ENCODE assay signal across 8 mouse cellular contexts in the genomic region with DNA sequence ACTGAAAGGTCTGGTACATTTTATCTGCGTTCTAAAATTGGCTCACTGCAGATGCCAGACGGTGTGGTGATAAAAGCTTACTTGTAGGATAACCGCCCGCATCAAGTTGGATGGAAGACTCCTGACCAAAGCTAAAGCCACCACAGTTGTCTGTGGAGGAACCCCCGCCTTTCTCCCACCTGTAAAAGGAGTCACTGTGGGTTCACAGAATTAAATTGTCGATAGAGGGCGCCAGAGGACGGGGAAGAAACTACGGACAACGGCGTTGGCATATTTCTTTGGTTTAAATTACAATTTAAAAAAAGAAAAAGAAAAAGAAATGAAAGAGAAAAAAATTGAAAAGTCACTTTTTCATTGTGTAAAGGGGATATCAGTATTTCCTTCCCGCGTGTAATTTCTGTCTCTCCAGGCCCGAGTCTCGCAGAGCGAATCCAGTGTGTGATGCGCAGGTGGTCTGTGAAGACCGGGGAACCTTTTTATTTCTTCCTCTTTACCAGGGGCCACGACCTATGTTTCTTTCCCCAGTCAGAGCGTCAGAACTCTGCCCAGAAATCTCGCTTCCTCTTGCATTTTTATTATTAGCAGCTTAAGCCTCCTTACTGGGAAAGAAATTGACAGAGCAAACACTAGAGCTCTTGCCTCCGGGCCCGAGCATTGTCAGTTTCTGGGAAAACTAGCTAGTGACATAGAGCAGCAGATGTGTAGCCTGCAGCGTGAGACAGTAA. TPM values are rescaled to one million over a fixed set of nuclear protein-coding genes. Genes with fewer than 3 reads are reported as not detected.
DNase-seq lines count a peak whose midpoint lies in the region; ATAC-seq and TF ChIP-seq lines count a peak whose summit lies in the region.

No protein-coding gene starts in this region.

- H3K36me3 ChIP-seq in kidney, postnatal 0 days (ENCODE audit: insufficient read depth, low read length), result no peaks in the 10 kb centered on the region
- H3K36me3 ChIP-seq in kidney, embryonic 14.5 days (ENCODE audit: control insufficient read depth, insufficient read depth, low read length), result no peaks in the 10 kb centered on the region
- H3K36me3 ChIP-seq in embryonic facial prominence, embryonic 10.5 days (replicated peaks), result no peaks in the 10 kb centered on the region

- TF ChIP-seq POLR2A in lung, adult 2 months (IDR thresholded peaks at IDR 0.05; ENCODE audit: borderline replicate concordance, extremely low read depth, low read depth, low read length), result no peak

- H3K4me3 ChIP-seq in kidney, postnatal 0 days (replicated peaks; ENCODE audit: low read depth, low read length), result no peak overlapping the region
- no peak overlapping the region for H3K4me3 ChIP-seq in kidney, embryonic 14.5 days (ENCODE audit: low read length)
- H3K4me3 ChIP-seq in embryonic facial prominence, embryonic 10.5 days, result no peak overlapping the region
- no peak overlapping the region for H3K4me3 ChIP-seq in lung, adult 2 months (replicated peaks; ENCODE audit: extremely low read depth, low read depth, low read length)

- WGBS in kidney, postnatal 0 days, result 49% methylated on average over 24 of the region's 24 CpGs
- 63% methylated on average over 24 of the region's 24 CpGs for WGBS in kidney, embryonic 14.5 days
- WGBS in embryonic facial prominence, embryonic 10.5 days, result 62% methylated on average over 24 of the region's 24 CpGs
- 39% methylated on average over 24 of the region's 24 CpGs for WGBS in lung, adult 2 months

- H3K27ac ChIP-seq in kidney, postnatal 0 days, result no peak overlapping the region
- no peak overlapping the region for H3K27ac ChIP-seq in kidney, embryonic 14.5 days (ENCODE audit: low read depth, low read length)
- H3K27ac ChIP-seq in embryonic facial prominence, embryonic 10.5 days (replicated peaks), result no peak overlapping the region

- no peak for ATAC-seq in kidney, postnatal 0 days (replicated peaks; ENCODE audit: low FRiP score, low read depth)
- no peak for ATAC-seq in kidney, embryonic 14.5 days (ENCODE audit: low FRiP score, low TSS enrichment)

- H3K9me3 ChIP-seq in kidney, postnatal 0 days (replicated peaks; ENCODE audit: low read length), result no peaks in the 10 kb centered on the region
- no peaks in the 10 kb centered on the region for H3K9me3 ChIP-seq in kidney, embryonic 14.5 days (ENCODE audit: control insufficient read depth, low read length)
- no peaks in the 10 kb centered on the region for H3K9me3 ChIP-seq in embryonic facial prominence, embryonic 10.5 days

- H3K4me2 ChIP-seq in kidney, postnatal 0 days (ENCODE audit: low read length), result no peak overlapping the region
- no peak overlapping the region for H3K4me2 ChIP-seq in kidney, embryonic 14.5 days (replicated peaks; ENCODE audit: low read depth, low read length)

- H3K9ac ChIP-seq in kidney, postnatal 0 days (ENCODE audit: low read depth, low read length), result no peak overlapping the region
- no peak overlapping the region for H3K9ac ChIP-seq in kidney, embryonic 14.5 days (ENCODE audit: low read depth, low read length)

- DNase-seq in kidney, postnatal 0 days (ENCODE audit: low spot score), result peak; percentile 77
- peak; percentile 25 for DNase-seq in adrenal gland, adult 8-10 months
- DNase-seq in embryonic facial prominence, embryonic 10.5 days (ENCODE audit: low spot score), result peak; percentile 61
- peak; percentile 64 for DNase-seq in kidney, postnatal 14 days
- peak; percentile 35 for DNase-seq in lung, adult 2 months
- peak; percentile 77 for DNase-seq in retina, embryonic 14.5 days (ENCODE audit: low spot score)
- peak; percentile 85 for DNase-seq in thymus, postnatal 4 days

- TF ChIP-seq CTCF in kidney, postnatal 0 days (IDR thresholded peaks at IDR 0.05; ENCODE audit: low read depth), result peak; percentile 80
- TF ChIP-seq CTCF in lung, adult 2 months (IDR thresholded peaks at IDR 0.05; ENCODE audit: insufficient read depth, low read length), result peak; percentile 50

- no peaks in the 10 kb centered on the region for H3K27me3 ChIP-seq in kidney, postnatal 0 days (ENCODE audit: insufficient read depth, low read length)
- H3K27me3 ChIP-seq in kidney, embryonic 14.5 days (ENCODE audit: control insufficient read depth, insufficient read depth, low read length), result 0 out of 2 replicates have a peak, but pooled peaks cover 3% of the 10 kb centered on the region
- no peaks in the 10 kb centered on the region for H3K27me3 ChIP-seq in embryonic facial prominence, embryonic 10.5 days (replicated peaks; ENCODE audit: low read depth, poor library complexity, severe bottlenecking)

- H3K4me1 ChIP-seq in kidney, postnatal 0 days (replicated peaks; ENCODE audit: insufficient read depth, low read length), result no peaks in the 10 kb centered on the region
- H3K4me1 ChIP-seq in kidney, embryonic 14.5 days (ENCODE audit: control insufficient read depth, insufficient read depth, low read length), result no peaks in the 10 kb centered on the region
- H3K4me1 ChIP-seq in embryonic facial prominence, embryonic 10.5 days, result peaks cover 10% of the 10 kb centered on the region
- H3K4me1 ChIP-seq in lung, adult 2 months (ENCODE audit: control insufficient read depth, insufficient read depth, low read length), result no peaks in the 10 kb centered on the region

RNA-seq across cellular contexts. Expression of a gene that starts 30.7 kb away (rescaled TPM):
- polyA plus RNA-seq in kidney, postnatal 0 days (2015; fragmentation: Nextera tagmentation; extraction: Ambion mirVana), result 914 and 1,078 TPM in 2 replicates
- polyA plus RNA-seq in kidney, embryonic 14.5 days (2014; fragmentation: Nextera tagmentation; extraction: Ambion mirVana), result 1,007 and 1,462 TPM in 2 replicates
- total RNA-seq in adrenal gland, adult 8-10 months (2022), result 100 to 1,000 TPM; 681 to 726 (median 704) TPM
- polyA plus RNA-seq in embryonic facial prominence, embryonic 10.5 days (2016; fragmentation: Nextera tagmentation; extraction: Ambion mirVana), result 961 and 964 TPM in 2 replicates
- polyA plus RNA-seq in lung, adult 2 months (2012; rRNA removed), result 813 and 1,105 TPM in 2 replicates

RNA-seq across cellular contexts. Expression of a gene that starts 51.6 kb away (rescaled TPM):
- polyA plus RNA-seq in kidney, postnatal 0 days (2015; fragmentation: Nextera tagmentation; extraction: Ambion mirVana), result 359 and 361 TPM in 2 replicates
- 386 and 434 TPM in 2 replicates for polyA plus RNA-seq in kidney, embryonic 14.5 days (2014; fragmentation: Nextera tagmentation; extraction: Ambion mirVana)
- total RNA-seq in adrenal gland, adult 8-10 months (2022), result 100 to 1,000 TPM; 102 to 120 (median 116) TPM
- 314 TPM in 2 replicates for polyA plus RNA-seq in embryonic facial prominence, embryonic 10.5 days (2016; fragmentation: Nextera tagmentation; extraction: Ambion mirVana)
- 29.2 and 43.9 TPM in 2 replicates for polyA plus RNA-seq in lung, adult 2 months (2012; rRNA removed)

Comparison
In these comparisons a context has a peak if more than half of its experiments do, and no peak if none do; other contexts are left out.
1. DNase-seq: peak in every context shown above with its lines; median percentile 85 in thymus, postnatal 4 days; 77 in kidney, postnatal 0 days; 77 in retina, embryonic 14.5 days; 64 in kidney, postnatal 14 days; 61 in embryonic facial prominence, embryonic 10.5 days; 35 in lung, adult 2 months; 25 in adrenal gland, adult 8-10 months.